Mouse (Mus musculus) neural tube, embryonic 14.5 days (tissue): ENCODE results near the gene Sec16b. TPM values are rescaled to one million over a fixed set of nuclear protein-coding genes. Genes with fewer than 3 reads are reported as not detected.
A peak's percentile ranks its signal among the peaks of the same experiment; 100 is the strongest.

Source experiments
- ATAC-seq: fragments of 200-750 bp; cut with Nextera tagmentation; 2 replicates; pipeline ENCODE4 v1.8.0; 2017; ENCODE audit warnings: low read depth, mild to moderate bottlenecking, moderate TSS enrichment, moderate library complexity
- H3K27ac ChIP-seq: fragments of 300-500 bp; sonication (generic); 2 replicates; pipeline ENCODE4 v1.5.1; 2014; ENCODE audit warnings: low read depth, mild to moderate bottlenecking, control low read depth, low read length, moderate library complexity, mixed read lengths
- H3K27me3 ChIP-seq: fragments of 300-500 bp; sonication (generic); 2 replicates; pipeline ENCODE4 v1.6.1; 2014; ENCODE audit warnings: low read length; ENCODE audit not compliant: control insufficient read depth, insufficient read depth
- H3K36me3 ChIP-seq: fragments of 300-500 bp; sonication (generic); 2 replicates; pipeline ENCODE4 v1.6.1; 2014; ENCODE audit warnings: low read length, mixed read lengths; ENCODE audit not compliant: control insufficient read depth, insufficient read depth
- H3K4me1 ChIP-seq: fragments of 300-500 bp; sonication (generic); 2 replicates; pipeline ENCODE4 v1.6.1; 2014; ENCODE audit warnings: low read length; ENCODE audit not compliant: control insufficient read depth, insufficient read depth
- H3K4me2 ChIP-seq: fragments of 300-500 bp; sonication (generic); 2 replicates; pipeline ENCODE4 v1.6.1; 2014; ENCODE audit warnings: mild to moderate bottlenecking, low read depth, low read length, control low read depth
- H3K4me3 ChIP-seq: fragments of 300-500 bp; sonication (generic); 2 replicates; pipeline ENCODE4 v1.5.1; 2014; ENCODE audit warnings: low read depth, low read length, control low read depth, mixed read lengths
- H3K9ac ChIP-seq: fragments of 300-500 bp; sonication (generic); replicated peaks from 2 replicates; pipeline ENCODE4 v1.6.1; 2014; ENCODE audit warnings: low read depth, mild to moderate bottlenecking, control low read depth, low read length, mixed read lengths
- H3K9me3 ChIP-seq: fragments of 300-500 bp; sonication (generic); 2 replicates; pipeline ENCODE4 v1.6.1; 2016; ENCODE audit warnings: low read length; ENCODE audit not compliant: control insufficient read depth
- WGBS: fragments of 180-500 bp; shearing (Covaris S2); extraction: QIAGEN DNeasy Blood & Tissue Kit; methylation state at CpG from one replicate; pipeline ENCODE4 v1.1.7; 2014; 5-methylcytosine and 5-hydroxymethylcytosine counted together
- polyA plus RNA-seq: library from polyadenylated mRNA; unstranded; fragments of >200 nt; fragmentation: Nextera tagmentation; extraction: Ambion mirVana; gene quantifications from 2 replicates; pipeline ENCODE4 v1.2.1, GENCODE M21; 2014

Sec16b gene
- 0.23 and 0.36 TPM in 2 replicates for polyA plus RNA-seq

DNA sequence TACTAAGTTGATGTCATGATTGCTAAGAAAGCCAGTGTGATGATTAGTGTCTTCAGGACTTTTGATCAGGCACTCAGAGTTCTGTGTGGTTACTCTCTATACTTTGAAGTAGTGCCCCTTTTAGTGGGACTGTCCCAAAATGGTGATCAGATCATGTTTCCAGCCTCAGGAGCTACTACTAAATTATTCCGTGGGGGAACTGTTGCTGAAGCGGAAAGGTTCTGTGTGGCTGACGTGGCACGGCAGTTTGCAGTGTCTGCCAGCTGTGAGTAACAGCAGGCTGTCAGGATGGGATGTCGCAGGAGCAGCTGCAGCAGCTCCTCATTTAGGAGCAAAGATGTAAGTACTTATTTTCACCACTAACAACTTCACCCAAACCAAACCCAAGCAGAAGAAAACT, at the start of gene Sec16b:
TSS of gene Sec16b (plus strand) at position 207 of the 400 bp plus-strand sequence.
- Histone ChIP-seq H3K4me2 (no peak within 1 kb of the TSS), H3K4me1 (no peaks in the 10 kb centered on the region), H3K4me3 (no peak within 1 kb of the TSS), H3K27ac (no peak within 1 kb of the TSS), H3K9me3 (no peaks in the 10 kb centered on the region), H3K9ac (no peak within 1 kb of the TSS), H3K27me3 (no peaks in the 10 kb centered on the region), H3K36me3 (no peaks in the 10 kb centered on the region)
- 15% methylated on average over 5 of the region's 5 CpGs for WGBS
- ATAC-seq, result no peak

DNA sequence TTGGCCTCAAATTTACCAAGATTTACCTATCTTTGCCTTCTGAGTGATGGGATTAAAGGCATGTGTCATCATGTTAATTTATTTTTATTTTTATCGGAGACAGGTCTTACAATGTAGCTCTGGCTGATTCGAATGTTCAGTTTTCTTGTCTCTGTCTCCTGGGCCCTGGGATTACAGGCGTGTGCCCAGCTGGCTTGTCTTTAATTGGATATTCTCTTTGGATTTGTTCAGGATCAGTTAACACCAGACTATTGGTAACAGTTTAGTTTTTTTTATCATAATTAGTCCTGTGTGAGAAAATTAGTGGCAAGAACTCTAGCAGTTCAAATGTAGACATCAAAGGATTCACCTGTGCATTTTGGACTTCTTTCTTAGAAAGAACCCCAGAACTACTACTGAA, 48.7 kb upstream of the Sec16b start:
- ATAC-seq, result no peak
- Histone ChIP-seq H3K4me3 (no peak overlapping the region), H3K4me1 (no peaks in the 10 kb centered on the region), H3K4me2 (no peak overlapping the region), H3K27me3 (no peaks in the 10 kb centered on the region), H3K9ac (no peak overlapping the region), H3K36me3 (no peaks in the 10 kb centered on the region), H3K9me3 (no peaks in the 10 kb centered on the region), H3K27ac (no peak overlapping the region)
- WGBS, result 38% methylated on average over 3 of the region's 3 CpGs

DNA sequence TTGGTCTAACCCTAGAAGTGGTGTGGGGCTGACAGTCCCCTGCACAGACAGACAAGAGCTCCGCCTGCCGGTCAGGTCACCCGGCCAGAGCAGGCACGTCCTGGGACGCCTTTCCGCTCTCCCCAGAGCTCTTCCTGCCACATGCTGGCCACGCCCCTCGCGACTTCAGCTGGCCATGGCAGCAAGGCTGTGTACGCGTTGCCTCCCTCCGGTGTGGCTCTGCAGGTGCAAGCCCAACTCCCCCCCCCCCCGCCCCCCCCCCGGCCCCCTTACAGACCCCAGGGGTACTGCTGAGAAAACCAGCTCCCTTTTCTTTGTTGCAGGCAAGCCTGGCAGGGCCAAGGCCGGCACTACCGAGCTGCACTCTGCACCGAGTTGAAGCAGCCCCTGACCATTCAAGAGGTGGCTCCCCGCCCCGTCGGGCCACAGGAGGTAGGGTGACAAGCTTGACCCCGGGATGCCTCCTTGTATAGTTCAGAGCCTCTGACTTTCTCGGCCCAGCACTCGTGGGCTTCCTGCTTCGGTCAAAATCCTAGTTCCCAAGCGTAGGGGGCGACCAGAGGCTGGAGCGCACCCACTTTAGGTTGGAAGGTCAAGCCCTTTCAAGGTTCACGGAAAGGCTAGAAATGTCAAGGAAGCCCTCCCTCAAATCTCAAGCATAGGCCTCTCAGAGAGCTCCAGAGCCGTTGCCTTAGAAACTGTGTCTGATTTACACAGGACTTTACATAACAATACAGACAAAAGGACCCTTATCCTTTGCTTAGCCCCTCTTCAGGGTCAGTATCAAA, 47.9 kb upstream of the Sec16b start, which contains the start of gene Cryzl2:
TSS of gene Cryzl2 (plus strand) at position 157 of the 788 bp plus-strand sequence.
- H3K4me1 ChIP-seq, result no peaks in the 10 kb centered on the region
- ATAC-seq, result peak; percentile 87
- H3K36me3 ChIP-seq, result no peaks in the 10 kb centered on the region
- 1% methylated on average over 29 of the region's 29 CpGs for WGBS
- H3K4me2 ChIP-seq, result peak within 1 kb of the TSS; percentile 46
- no peaks in the 10 kb centered on the region for H3K9me3 ChIP-seq
- H3K9ac ChIP-seq, result no peak within 1 kb of the TSS
- H3K4me3 ChIP-seq, result peak within 1 kb of the TSS; percentile 16; the same call in 1 of the 2 replicates
- no peaks in the 10 kb centered on the region for H3K27me3 ChIP-seq
- H3K27ac ChIP-seq, result no peak within 1 kb of the TSS

DNA sequence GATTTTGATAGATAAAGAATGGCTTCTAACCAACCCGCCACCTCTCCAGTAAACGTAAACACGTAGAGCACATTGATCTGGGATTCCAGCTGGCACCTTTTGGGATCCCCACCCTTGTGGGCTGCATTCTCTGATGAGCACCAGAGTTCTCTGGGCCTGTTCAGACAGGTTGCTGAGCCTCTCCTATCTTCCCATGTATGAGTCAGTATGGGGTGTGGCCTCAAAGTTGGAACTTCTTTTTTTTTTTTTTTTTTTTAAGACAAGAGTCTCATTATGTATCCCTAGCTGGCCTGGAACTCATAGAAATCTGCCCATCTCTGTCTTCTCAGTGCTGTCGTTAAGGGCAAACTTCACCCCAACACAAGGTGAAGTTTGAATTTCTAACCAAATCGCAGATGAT, 46.6 kb upstream of the Sec16b start:
- no peak overlapping the region for H3K9ac ChIP-seq
- no peaks in the 10 kb centered on the region for H3K4me1 ChIP-seq
- H3K36me3 ChIP-seq, result no peaks in the 10 kb centered on the region
- ATAC-seq, result no peak
- no peaks in the 10 kb centered on the region for H3K9me3 ChIP-seq
- 95% methylated on average over 5 of the region's 5 CpGs for WGBS
- H3K4me3 ChIP-seq, result no peak overlapping the region
- no peak overlapping the region for H3K27ac ChIP-seq
- H3K4me2 ChIP-seq, result no peak overlapping the region
- no peaks in the 10 kb centered on the region for H3K27me3 ChIP-seq

DNA sequence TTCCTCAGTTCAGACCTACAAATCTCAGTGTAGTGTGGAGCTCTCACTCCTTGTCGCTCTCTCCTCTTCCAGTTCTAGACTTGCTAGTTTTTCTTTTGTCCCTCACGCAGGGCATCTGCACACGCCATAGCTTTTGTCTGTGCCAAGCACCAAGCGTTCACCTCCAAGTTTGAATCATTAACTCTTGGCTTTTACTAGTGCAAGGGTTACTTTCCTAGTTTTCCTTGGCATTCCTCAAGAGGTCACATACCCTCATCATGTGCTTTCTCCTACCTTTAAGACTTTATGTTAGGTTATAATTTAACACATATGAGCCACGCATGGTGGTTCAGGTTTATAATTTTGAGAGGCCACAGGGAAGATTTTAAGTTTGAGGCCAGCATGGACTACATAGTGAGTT, 45.3 kb upstream of the Sec16b start:
- ATAC-seq, result no peak
- H3K9ac ChIP-seq, result no peak overlapping the region
- no peak overlapping the region for H3K4me3 ChIP-seq
- H3K4me2 ChIP-seq, result no peak overlapping the region
- no peaks in the 10 kb centered on the region for H3K9me3 ChIP-seq
- 95% methylated on average over 5 of the region's 5 CpGs for WGBS
- no peaks in the 10 kb centered on the region for H3K27me3 ChIP-seq
- no peaks in the 10 kb centered on the region for H3K4me1 ChIP-seq
- no peaks in the 10 kb centered on the region for H3K36me3 ChIP-seq
- no peak overlapping the region for H3K27ac ChIP-seq

DNA sequence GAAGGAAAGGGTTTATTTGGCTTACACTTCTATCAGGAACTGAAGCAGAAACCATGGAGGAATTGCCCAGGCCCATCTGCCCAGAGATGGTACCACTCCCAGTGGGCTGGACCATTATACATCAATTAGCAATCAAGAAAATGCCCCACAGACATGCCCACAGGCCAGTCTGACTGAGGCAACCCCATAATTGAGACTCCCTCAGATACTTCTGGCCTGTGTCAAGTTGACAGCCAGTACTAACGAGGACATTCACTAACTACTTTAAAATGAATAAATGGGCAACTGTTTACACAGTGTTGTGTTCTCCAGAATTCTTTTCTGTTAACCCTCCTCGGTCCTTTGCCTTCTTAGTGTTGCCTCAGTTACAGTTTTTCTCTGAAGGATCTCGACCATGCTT, 44.2 kb upstream of the Sec16b start:
- Histone ChIP-seq H3K36me3 (no peaks in the 10 kb centered on the region), H3K9me3 (no peaks in the 10 kb centered on the region), H3K9ac (no peak overlapping the region), H3K27me3 (no peaks in the 10 kb centered on the region), H3K27ac (no peak overlapping the region), H3K4me2 (no peak overlapping the region), H3K4me1 (no peaks in the 10 kb centered on the region), H3K4me3 (no peak overlapping the region)
- WGBS, result 69% methylated on average over 3 of the region's 3 CpGs
- no peak for ATAC-seq

DNA sequence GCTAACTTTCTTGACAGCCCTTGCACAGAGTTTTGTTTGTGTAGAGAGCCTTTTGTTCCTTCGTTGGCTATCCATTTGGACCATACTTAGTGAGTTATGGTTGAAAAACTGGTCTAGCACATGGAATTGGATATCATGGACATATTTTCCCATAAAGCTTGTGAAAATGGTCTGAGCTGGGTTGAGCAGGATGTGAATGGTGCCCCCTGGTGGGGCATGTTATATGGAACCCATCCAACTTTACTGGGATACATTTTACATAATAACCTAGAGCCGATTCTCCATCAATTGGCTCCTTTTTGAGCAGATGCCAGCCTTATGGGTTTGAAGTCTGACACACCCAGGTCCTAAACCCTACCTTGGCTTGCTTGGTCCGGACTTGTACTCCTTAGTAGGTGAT, 41.3 kb upstream of the Sec16b start:
- H3K9ac ChIP-seq, result no peak overlapping the region
- no peaks in the 10 kb centered on the region for H3K36me3 ChIP-seq
- H3K27me3 ChIP-seq, result no peaks in the 10 kb centered on the region
- H3K4me3 ChIP-seq, result no peak overlapping the region
- no peak overlapping the region for H3K27ac ChIP-seq
- 81% methylated on average over 3 of the region's 3 CpGs for WGBS
- no peak overlapping the region for H3K4me2 ChIP-seq
- no peak for ATAC-seq
- H3K9me3 ChIP-seq, result no peaks in the 10 kb centered on the region
- no peaks in the 10 kb centered on the region for H3K4me1 ChIP-seq

DNA sequence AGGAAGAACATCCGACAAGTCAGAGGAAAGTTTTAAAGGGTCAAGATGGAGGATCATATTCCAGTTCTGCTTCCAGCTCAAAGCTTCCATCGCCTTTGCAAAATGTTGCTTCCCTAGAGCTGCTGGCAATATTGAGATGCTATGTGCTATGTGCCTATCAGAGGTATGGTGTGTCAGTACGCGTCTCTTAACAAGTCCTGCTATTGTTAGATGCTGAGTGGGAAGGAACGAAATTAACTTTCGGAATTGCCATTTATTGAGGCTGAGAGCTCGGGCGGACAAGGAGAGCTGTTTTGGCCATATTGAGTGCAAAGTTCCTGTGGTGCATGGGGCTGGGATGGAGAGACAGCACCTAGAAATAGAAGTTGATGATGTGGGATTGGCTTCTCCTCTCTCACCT, 38.7 kb upstream of the Sec16b start:
- Histone ChIP-seq H3K27me3 (no peaks in the 10 kb centered on the region), H3K27ac (no peak overlapping the region), H3K36me3 (no peaks in the 10 kb centered on the region), H3K4me1 (no peaks in the 10 kb centered on the region), H3K9me3 (no peaks in the 10 kb centered on the region), H3K9ac (no peak overlapping the region), H3K4me3 (no peak overlapping the region), H3K4me2 (no peak overlapping the region)
- 95% methylated on average over 8 of the region's 8 CpGs for WGBS
- no peak for ATAC-seq

DNA sequence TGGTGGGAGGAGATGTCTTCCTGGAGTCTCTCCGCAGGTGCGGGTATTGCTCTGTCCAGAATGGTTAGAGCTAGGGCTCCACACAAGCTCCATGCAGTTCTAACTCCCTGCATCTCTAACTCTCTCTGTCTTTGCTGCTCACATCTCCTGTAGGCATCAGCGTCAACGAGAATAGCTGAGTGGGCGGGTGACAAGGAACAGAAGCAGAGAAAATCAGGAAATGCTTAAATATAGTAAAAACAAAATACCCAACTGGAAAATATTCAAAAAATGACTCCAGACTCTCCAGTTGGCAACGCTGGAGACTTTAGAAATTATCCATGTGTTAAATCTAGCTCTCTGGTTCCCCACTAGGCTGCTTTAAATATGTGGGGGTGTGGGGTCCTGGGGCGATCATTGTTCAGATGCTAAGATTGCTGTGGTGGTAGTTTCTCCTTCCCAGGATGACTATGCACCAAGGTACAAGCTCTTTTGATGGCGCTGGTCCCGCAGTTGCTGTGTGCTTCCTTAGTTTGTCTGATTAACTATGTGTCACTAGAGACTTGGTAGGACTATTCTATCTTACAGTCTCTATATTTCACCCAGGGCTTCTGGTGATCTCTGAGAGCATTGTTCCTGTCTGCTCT, 35.7 kb upstream of the Sec16b start:
- H3K27ac ChIP-seq, result no peak overlapping the region

More for the DNA sequence above, 35.7 kb upstream of the Sec16b start:
- Histone ChIP-seq H3K36me3 (no peaks in the 10 kb centered on the region), H3K4me2 (no peak overlapping the region), H3K9ac (no peak overlapping the region), H3K9me3 (no peaks in the 10 kb centered on the region), H3K4me3 (no peak overlapping the region), H3K4me1 (no peaks in the 10 kb centered on the region), H3K27me3 (no peaks in the 10 kb centered on the region)
- 95% methylated on average over 9 of the region's 9 CpGs for WGBS
- ATAC-seq, result no peak
